Mouse (Mus musculus): Measurements from ENCODE around the gene Cobll1.

DNA sequence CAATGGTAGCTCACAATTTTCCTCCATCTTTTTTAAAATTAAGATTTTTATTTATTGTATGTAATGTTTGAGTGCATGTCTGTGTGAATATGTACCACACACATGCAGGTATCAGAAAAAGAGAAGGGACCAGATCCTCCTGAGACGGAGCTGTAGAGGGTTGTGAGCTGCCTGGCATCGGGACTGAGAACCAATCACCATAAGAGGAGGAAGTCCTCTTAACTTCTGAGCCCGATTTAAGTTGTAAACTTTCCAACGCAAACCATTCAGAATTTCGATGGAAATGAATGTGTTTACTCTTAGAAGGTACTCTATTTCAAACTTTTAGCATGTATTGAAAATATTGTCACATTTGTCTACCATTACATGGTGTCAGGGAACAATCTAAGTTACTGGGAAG lies 68.9 kb downstream of the Cobll1 start:
- TF ChIP-seq POLR2A (IDR thresholded peaks at IDR 0.05; ENCODE audit: low read depth, low read length) (no peak), CTCF (IDR thresholded peaks at IDR 0.05; ENCODE audit: borderline replicate concordance, insufficient read depth, low read length) (no peak)
